Mouse (Mus musculus): ENCODE results near the gene Egfr.

- TF ChIP-seq CTCF (IDR thresholded peaks at IDR 0.05; ENCODE audit: borderline replicate concordance, insufficient read depth, low read depth, low read length) = no peak
- TF ChIP-seq POLR2A (IDR thresholded peaks at IDR 0.05; ENCODE audit: borderline replicate concordance, insufficient read depth, low read length) = no peak
Measured at GRCm38 (mm10) chr11:16857346-16857745, 105.3 kb downstream of the Egfr start.

Data from cerebellum, adult 2 months (tissue).